Mouse (Mus musculus) left cerebral cortex, adult 6 months (tissue): ENCODE data around the gene Lman2l. TPM values are rescaled to one million over a fixed set of nuclear protein-coding genes. Genes with fewer than 3 reads are reported as not detected.

ENCODE experiments used
- long read RNA-seq, 2 experiments: library from polyadenylated mRNA; unstranded; transcript quantifications; one replicate each; pipeline ENCODE4 v2.0.0; 2019 to 2020
- polyA plus RNA-seq: library from polyadenylated mRNA; unstranded; fragments of <200 nt; fragmentation: Nextera tagmentation; gene quantifications from 2 replicates; pipeline ENCODE4 v1.2.3, GENCODE M21; 2021

Gene Lman2l
- polyA plus RNA-seq = 27.2 and 32.8 TPM in 2 replicates
- long read RNA-seq, experiment 1, transcript Lman2l-204 (8 exons, 3,378 nt) = minor isoform, 41 of 225 reads
- long read RNA-seq, experiment 1, transcript Lman2l-202 (9 exons, 2,290 nt) = major isoform, 137 of 225 reads
- long read RNA-seq, experiment 1, partial matches to known transcripts = 8 of 225 reads
- long read RNA-seq, experiment 1, other reads (novel, unspliced or antisense) = 34 of 225 reads
- long read RNA-seq, experiment 2, transcript Lman2l-202 (9 exons, 2,290 nt) = major isoform, 24 of 48 reads
- long read RNA-seq, experiment 2, transcript Lman2l-204 (8 exons, 3,378 nt) = minor isoform, 9 of 48 reads
- long read RNA-seq, experiment 2, partial matches to known transcripts = 10 of 48 reads
- long read RNA-seq, experiment 2, other reads (novel, unspliced or antisense) = 4 of 48 reads

DNA sequence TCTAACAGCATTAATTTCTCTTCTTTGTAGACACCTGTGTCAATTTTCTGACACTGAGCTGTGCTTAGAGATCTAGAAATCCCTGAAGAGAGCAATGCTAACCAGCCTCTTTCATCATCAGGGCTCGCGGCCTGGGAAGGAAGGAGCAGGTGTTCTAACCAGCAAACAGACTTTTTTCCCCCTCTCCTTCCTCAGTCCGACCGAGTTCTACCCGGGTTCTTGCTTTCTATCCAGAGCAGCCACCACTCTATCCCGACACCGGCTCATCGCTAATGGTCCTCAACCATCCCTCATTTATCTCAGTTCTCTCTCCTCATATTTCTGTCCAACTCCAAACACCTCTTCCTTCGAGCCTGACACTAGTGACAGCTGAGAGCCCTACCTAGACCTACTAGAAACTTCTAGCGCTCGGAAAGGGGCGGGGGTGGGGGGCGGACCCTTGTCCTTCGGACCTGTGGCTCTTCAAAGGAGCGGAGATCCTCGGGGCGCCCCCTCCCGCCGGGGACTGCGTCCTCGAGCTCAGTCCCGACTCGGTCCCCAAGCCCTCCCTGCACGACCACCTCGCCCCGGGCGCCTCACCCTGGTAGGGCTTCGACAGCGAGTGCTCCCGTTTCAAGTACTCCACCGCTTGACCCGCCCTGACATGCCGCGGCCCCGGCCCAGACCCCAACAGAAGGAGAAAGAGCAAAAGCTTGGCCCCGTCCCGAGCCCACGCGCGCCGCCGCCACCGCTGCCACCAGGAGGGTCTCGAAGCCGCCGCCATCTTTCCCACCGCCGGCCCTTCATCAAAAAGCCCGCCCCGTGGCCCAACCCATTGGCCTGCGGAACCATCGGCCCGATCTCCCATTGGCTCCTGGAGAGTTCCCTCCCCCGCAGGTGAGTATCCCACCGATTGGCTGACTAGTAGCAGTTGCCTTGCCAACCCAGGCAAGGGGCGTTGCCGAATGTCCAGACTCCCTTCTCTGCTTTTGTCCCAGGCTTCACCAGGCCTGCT, at the start of gene Lman2l:
Gene Lman2l (minus strand): TSS at position 801 of the 994 bp plus-strand sequence.

DNA sequence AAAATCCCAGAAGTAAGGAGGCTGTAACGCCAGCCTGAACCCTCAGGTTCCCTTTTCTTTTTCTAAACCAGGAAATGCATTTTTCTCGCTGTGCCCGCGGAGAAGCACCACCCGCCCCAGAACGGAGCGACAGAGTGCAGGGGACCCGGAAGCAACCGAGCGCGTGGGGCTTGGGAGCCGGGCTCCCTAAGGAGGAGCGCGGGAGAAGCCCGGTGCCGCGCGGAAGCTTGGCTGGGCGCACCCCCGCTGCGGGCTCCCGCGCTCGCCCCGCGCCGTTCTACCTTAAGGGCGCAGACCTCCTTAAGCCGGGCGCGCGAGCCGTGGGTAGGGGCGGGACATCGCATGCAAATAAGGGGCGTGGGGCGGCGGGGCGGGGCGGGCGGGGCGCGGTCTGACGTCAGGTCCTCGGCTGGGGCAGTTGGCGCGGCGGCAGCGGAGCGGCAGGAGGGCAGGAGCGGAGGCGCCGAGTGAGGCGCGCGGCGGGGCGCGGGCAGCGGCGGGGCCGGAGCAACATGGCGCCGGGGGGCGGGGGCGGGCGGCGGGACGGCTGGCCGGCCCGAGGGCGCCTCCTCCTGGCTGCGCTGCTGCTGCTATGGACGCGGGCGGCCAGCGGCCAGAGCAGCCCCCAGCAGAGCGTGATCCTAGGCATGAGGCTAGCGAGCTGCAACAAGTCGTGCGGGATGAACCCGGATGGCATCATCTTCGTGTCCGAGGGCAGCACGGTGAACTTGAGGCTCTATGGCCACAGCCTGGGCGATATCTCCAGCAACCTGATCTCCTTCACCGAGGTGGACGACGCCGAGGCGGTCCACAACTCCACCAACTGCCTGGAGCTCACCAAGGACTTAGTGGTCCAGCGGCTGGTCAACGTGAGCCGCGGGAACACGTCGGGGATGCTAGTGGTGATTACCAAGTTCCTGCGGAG, 26.4 kb upstream of the Lman2l start, which contains the start of gene Cnnm4:
Gene Cnnm4 (plus strand): TSS at position 440 of the 925 bp plus-strand sequence.

DNA sequence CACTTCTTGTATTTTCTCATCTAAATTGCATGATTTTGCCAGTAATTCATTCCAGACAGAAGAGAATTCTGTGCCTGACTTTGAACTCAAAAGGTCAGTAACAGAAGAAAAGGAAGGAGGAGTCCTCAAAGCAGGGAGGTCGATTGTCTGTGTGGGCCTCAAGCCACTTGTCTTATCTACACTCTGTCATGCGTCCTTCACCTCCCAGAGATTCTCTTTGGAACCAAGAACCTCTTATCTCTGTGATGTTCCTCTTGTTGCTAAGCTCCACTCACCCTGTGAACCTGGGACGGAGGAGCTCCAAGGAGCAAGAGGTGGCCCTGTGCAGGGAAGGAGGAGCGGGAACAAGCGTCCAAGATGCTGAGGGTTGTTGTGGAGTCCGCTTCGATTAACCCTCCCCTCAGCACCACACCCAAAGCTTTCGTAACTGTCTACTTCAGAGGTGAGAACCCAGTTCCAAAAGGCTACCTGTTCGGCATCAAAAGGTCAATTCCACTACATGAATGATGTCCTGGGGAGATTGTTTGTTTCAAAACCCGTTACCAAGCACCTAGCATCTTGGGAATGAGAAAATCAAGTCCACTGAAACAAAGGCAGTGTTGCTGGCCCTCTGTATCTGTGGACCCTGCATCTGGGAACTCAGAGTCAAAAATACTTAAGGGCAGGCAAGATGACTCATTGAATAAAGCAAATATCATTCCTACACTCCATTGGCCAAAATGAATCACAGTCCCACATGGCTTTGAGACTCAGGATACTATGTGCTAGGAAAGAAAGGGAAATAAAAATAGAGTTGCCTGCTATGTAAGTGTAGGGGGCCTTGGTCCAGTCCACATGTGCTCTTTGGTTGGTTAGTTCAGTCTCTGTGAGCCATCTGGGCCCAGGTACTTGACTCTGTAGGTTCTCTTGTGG, 72.9 kb downstream of the Lman2l start, which contains the start of gene Fer1l5:
Gene Fer1l5 (plus strand): TSS at position 358 of the 912 bp plus-strand sequence.

Other genes with a start within 250 kb of the Lman2l start
- gene Uggt1, start 200.6 kb downstream of the Lman2l start, polyA plus RNA-seq = 5.0 TPM in 2 replicates
- gene Neurl3, start 170.6 kb downstream of the Lman2l start, polyA plus RNA-seq = 0.37 and 0.41 TPM in 2 replicates
- gene Arid5a, start 137.5 kb downstream of the Lman2l start, polyA plus RNA-seq = 5.3 and 6.2 TPM in 2 replicates
- 24.8 and 28.6 TPM in 2 replicates for gene Kansl3, start 76.1 kb downstream of the Lman2l start, polyA plus RNA-seq
- gene Fer1l5, start 73.0 kb downstream of the Lman2l start, polyA plus RNA-seq = 0.26 and 0.71 TPM in 2 replicates
- gene Cnnm4, start 26.3 kb upstream of the Lman2l start, polyA plus RNA-seq = 15.2 and 15.3 TPM in 2 replicates
- gene Cnnm3, start 66.6 kb upstream of the Lman2l start, polyA plus RNA-seq = 3.1 and 3.3 TPM in 2 replicates
- 0.32 and 1.3 TPM in 2 replicates for gene Ankrd23, start 91.6 kb upstream of the Lman2l start, polyA plus RNA-seq
- gene Gm42417, start 94.2 kb upstream of the Lman2l start, polyA plus RNA-seq = 0.17 TPM in 1 of 2 replicates, not detected in the other
- 18.0 and 22.5 TPM in 2 replicates for gene Ankrd39, start 102.2 kb upstream of the Lman2l start, polyA plus RNA-seq
- 0.31 and 1.8 TPM in 2 replicates for gene Sema4c, start 113.1 kb upstream of the Lman2l start, polyA plus RNA-seq
- 0.68 and 1.2 TPM in 2 replicates for gene Fam178b, start 237.9 kb upstream of the Lman2l start, polyA plus RNA-seq
- 2,762 and 2,805 TPM in 2 replicates for gene Cox5b, start 246.2 kb upstream of the Lman2l start, polyA plus RNA-seq